Mouse (Mus musculus) embryo, embryonic 10.5 days (tissue): ENCODE results near the gene Rsbn1l.
"Not testable (repeated sequence)": the region's sequence is repeated elsewhere in the genome, so short reads cannot be mapped to it uniquely, and the experiment has no call there.

Experiments
- DNase-seq: peaks from one replicate; pipeline ENCODE4 v3.0.0-alpha.2; 2015; ENCODE audit warnings: low spot score

The Rsbn1l gene

DNA sequence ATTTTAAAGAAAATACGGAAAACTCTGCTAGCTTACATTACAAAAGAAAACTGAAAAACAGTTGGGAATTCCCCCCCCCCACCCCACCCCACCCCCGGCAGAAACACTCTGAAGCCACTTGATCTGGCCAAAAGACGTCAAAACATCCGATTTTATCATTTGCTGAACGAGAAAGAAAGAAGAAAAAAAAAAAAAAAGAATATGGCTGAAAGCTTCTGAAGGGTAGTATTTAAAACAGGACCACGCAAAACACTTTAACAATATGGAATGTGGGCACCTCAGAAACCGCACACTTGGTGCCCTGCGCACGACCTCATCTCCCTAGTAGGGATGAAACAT, 5.7 kb downstream of the Rsbn1l start:
- no peak for DNase-seq

DNA sequence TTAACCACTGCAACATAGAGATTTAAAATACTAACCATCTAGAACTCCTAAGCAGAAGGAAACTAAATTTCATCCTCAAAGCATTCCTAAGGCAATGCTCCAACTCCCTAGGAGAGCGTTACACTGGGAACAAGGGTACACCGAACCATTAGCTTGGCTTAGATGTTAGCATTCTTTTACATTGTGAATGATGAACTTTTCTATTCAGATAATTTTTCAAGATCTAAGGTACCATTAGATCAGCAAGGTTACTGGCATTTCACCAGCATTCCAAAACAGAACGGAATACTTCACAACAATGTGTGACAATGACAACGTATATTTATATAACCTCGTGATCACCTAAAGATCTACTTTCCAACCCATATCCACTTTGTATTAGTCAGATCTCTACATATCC, 6.1 kb downstream of the Rsbn1l start:
- peak; percentile 33 for DNase-seq

DNA sequence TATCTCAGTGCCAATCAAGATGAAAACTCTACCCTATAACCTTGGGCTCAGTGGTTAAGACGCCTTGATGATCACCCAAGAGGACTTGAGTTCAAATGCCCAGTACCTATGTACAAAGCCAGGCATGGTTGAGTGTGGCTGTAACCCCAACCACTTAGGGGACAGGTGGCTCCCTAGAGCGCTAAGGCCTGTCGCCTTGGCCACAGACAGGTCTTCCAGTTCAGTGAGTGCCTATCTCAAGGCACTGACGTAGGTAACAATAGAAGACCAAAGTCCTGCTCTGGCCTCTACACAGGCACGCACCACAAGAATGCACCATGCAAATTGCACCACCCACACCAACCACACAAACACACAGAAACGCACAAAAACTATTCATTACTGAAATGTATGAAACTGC, 9.3 kb downstream of the Rsbn1l start:
- no peak for DNase-seq

DNA sequence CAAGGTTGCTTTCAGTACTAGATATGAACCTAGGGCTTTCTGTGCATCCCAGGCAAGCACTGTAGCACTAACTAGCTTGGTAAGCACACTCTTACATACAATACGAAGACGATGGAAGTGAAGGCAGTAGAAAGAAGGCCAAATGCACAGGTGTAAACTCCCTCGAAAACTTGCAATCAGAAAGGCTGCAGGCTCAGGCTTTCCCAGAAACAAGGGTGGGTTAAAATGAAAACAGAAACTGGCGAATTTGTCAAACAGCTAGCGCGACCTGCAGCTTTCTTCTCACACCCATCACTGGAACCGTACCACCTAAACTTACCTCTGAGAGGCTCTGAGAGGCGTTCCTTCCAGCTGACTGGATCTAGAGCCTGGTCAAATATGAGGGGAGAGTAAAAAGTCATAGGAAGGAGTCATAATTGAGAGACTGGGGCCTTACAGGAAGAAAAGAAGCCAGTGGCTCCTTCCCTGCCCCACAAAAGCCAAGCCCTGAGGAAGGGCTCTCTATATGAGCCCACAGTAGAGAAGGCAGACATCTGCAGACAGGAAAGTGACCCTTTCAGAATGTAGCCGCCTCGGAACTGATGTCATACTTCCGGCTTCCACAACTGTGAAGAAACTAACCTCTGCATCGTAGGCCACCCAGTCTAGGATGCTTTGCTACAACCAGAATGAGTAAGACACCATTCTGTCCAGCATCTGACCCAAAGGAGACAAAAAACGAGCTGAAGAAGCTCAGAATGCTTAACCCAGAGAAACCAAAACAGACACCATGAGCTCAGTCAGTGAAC, 11.0 kb downstream of the Rsbn1l start:
- DNase-seq, result no peak

DNA sequence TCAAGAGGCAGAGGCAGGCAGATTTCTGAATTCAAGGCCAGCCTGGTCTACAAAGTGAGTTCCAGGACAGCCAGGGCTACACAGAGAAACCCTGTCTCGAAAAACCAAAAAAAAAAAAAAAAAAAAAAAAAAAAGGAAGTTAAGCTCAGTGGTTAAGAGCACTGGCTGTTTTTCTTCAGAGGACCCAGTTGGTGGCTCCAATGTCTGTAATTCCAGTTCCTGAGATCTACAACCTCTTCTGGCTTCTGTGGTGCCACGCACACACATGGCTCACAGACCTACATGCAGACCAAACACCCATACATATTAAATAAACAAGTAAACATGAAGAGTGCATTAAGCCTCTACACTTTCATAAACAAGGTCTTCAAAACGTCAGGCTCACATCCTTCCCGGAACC, 12.4 kb downstream of the Rsbn1l start:
- DNase-seq, result not testable (repeated sequence)

DNA sequence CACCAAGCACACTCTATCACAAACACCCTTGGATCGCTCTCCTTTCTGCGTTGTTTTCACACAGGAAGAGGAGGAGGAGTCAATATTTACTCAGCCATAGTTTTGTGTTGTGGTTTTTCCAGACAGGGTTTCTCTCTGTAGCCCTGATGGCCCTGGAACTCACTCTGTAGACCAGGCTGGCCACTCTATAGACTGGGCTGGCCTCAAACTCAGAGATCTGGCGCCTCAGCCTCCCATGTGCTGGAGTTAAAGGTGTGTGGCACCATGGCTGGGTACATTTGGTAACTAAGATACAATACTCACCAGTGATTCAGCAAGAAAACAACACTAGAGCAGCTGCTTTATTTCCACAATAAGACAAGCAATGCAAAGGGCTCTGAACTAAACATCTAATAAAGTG, 13.7 kb downstream of the Rsbn1l start:
- DNase-seq, result no peak

DNA sequence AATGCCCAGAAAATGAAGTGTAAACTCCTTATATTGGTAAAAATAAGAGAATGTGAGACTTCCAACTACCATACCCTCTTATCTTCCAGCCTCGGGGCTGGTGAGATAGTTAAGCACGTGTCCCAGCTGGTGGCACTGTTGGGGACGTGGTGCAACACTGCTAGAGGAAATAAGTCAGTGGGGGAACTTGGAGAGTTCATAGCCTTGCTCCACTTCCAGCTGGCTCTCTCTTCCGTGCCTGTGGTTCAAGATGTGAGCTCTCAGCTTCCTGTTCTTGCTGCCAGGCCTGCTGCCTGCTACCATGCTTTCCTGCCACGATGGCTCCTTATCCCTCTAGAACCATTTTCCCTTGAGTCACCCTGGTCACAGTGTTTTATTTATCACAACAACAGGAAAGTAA, 15.0 kb downstream of the Rsbn1l start:
- DNase-seq, result no peak

DNA sequence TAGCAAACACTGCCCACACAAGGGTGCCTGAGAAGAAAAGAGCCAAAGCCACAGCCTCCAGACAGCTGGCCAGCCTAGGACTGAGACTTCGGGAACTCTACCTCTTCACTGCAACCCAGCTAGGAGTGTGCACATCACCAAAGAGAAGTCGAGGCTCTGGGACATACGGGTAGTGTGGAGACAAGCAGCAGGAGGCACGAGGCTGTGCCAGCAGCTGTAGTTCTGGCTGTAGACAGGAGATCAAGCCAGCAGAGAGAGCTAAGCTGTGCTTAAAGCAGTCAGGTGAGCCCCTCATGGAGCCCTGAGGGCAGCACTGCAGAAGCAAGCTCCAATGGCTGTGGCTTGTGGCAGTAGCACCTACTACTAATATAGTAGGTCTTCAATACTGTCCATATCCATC, 15.5 kb downstream of the Rsbn1l start:
- DNase-seq, result no peak

DNA sequence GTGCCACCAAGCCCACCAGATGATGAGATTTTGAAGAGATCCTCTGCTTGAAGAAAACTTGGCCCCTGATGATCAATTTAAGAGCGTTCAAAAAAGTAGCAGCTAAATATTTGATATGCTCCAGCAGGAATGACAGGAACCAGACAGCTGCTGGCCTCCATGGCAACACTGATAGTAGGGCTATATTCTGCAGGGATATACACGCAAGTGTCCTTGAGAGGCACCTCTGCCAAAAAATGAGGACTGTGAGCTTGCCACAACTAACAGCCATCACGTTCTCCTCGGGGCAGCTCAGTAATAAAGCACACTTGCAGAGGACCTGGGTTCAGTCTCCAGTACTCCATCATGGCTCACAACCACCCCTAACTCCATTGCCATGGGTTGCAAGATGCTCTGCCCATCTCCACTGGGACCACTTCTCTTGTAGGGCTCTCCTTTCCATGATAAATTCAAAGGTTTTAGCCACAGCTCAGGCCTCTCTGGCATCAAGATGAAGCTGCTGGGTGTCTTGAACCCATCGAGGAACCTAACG, 16.1 kb downstream of the Rsbn1l start:
- DNase-seq, result no peak

DNA sequence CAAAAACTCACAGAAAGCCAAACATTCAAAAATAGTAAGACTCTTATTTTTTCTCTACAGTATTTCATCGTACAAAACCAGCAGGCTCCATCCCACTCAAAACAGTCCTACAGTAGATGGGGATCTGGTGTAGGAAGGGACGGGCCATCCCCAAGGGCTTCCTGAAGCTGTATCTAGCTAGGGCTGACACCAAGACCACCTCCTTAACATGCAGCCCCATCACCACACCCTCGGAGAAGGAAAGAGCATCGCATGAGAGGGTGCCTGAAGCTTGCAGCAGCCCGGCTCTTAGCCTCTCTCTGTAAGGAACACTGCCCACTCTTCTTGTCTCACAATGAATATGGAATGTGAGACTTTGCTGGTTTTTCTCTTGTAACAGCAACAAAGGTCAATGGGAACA, 17.7 kb downstream of the Rsbn1l start:
- DNase-seq, result no peak

DNA sequence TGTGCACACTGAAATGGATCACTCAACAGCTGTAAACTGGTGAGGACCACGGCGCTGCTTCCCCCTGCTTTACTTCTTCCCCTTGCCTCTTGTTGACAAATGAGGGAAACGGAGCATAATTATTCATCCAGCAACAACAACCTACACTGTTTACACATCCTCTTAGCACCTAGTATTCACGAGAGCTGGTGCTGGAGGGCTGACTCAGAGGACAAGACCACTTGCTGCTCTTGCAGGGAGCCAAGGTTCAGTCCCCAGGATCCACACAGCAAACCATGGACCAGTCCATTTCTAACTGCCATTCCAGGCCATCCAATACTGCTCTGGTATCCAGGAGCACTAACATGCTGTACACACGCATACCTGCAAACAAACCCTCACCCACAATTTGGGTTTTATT, 20.3 kb downstream of the Rsbn1l start:
- DNase-seq, result no peak

DNA sequence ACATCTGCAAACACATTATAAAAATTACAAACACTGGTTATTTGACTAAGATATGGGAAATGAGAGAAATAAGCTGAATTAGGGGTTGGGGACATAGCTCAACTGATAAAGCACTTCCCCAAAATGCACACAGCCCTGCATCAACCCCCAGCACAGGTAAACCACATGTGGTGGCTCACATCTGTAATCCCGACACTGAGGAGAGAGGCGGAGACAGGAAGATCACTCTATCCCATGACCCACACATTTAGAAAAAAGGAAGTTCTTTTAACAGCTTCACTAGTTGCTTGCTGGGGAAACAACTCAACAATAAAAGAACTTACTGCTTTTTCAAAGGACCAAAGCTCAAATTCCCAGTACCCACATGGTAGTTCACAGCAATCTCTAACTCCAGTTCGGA, 23.6 kb downstream of the Rsbn1l start:
- no peak for DNase-seq

DNA sequence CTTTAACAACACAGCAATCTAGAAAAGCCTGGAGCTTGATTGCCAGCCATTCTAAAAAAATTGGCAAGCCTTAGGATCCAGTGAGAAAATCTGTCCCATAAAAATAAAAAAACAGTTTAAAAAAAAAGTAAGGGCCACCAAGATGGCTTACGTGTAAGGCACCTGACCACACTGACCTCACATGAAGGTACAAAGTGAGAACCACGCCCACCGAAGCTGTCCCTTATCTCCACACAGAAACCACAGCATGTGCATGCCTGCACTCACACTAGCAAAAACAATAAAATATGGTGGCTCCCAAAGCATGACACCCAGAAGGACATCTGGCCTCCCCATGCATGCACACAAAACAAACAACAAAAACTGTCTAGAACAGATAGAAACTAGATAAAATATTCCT, 24.9 kb downstream of the Rsbn1l start:
- DNase-seq, result no peak

DNA sequence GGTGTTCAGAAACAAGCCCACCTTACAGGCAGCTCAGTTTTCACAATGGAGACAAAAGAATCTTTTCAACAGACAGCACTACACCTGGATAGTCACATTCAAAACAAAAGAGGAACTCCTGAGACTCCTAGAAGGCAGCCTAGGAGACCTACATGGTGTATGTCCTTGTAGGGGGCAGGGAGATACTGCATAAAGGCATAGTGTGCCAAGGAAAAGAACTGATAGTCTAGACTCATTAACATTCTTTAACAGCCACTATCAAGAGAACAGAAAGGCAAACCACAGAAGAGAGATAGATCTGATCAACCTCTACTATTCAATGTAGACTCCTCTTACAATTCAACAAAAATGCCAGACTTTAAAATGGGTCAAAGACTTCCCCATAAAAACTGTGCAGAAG, 25.8 kb downstream of the Rsbn1l start:
- DNase-seq, result no peak

DNA sequence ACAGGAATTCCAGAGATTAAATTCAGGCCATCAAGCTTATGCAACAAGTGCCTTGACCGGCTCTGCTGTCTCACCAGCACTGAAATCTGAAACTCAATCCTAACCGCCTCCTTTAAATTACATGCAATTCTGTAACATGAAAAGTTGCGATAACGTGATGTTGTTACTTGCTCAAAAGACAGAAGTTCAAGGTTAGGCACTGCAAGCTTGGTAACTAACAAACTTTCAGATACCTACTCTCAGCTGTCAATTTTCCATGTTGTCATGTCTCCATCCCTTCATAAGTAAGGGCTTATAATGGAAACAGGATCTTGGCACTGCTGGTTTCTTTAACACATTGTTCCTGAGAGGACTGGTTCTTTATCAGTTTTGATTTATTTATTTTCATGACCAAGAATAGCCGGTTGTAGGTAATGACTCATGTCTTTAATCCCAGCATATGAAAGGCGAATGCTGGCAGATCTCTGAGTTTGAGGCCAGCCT, 26.5 kb downstream of the Rsbn1l start:
- no peak for DNase-seq

DNA sequence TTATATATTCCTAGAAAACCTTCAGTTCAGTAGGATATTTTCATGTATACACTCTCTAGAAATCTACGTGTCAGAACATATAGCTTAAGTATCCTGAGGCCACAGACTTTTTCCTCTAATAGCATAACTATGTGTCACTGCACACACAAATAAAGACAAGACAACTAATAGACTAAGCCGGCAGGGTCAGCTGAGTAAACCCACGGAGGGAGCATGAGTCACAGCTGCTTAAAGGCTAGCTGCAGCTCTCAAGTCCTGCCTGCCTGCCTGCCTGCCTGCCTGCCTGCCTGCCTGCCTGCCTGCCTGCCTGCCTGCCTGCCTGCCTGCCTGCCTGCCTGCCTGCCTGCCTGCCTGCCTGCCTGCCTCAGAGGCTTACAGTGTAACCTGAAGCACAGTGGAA, 30.7 kb downstream of the Rsbn1l start:
- DNase-seq, result no peak

DNA sequence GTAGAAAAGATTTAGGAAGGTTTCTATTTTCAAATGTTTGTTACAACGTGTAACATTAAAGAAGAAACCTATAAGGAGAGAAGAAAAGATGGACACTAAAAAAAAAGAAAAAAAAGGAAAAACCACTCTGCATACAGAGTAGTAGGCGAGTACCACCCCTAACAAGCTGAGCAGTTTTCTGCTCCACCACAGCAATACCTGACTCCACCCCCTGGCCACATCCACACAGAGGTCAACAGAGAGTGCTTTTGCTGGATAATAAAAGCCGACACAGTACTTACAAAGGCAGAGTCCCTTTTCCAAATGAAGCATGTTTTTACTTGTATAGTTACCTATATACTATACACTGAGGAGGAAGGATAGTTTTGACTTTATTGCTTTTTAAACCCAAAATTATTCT, 31.6 kb downstream of the Rsbn1l start:
- DNase-seq, result no peak

DNA sequence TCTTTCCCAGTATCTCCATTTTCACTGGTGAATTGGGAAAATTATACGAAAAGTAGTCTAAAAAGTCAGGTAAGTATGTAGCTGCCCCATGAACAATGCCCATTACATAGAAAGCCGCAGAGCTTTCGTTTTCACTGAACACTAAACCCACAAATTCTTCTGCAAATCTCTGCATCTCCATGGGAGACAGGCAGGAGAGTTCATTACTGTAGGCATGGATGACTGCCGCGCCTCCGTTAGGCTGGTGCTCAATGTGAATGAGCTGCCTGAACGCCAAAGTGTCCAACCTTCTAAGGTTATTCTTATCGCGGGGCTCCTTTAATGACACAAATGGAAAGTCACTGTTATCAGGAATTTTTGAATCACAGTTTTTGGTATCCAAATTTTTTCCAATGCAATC, 36.6 kb downstream of the Rsbn1l start:
- DNase-seq, result no peak

DNA sequence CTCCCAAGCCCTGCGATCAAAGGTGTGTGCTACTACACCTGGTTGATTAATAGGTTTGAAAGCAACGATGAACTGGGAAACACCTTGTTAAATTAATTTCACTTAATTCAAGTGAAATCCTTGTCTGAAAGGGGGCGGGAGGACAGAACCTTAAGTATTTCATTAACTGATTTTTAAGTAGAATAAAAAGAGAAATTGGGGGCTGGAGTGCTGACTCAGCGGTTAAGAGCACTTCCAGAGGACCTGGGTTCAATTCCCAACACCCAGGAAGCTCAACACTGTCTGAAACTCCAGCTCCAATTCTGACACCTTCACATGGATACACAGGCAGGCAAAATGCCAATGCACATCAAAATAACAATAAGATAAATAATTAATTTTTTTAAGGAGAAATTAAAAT, 37.2 kb downstream of the Rsbn1l start:
- no peak for DNase-seq

DNA sequence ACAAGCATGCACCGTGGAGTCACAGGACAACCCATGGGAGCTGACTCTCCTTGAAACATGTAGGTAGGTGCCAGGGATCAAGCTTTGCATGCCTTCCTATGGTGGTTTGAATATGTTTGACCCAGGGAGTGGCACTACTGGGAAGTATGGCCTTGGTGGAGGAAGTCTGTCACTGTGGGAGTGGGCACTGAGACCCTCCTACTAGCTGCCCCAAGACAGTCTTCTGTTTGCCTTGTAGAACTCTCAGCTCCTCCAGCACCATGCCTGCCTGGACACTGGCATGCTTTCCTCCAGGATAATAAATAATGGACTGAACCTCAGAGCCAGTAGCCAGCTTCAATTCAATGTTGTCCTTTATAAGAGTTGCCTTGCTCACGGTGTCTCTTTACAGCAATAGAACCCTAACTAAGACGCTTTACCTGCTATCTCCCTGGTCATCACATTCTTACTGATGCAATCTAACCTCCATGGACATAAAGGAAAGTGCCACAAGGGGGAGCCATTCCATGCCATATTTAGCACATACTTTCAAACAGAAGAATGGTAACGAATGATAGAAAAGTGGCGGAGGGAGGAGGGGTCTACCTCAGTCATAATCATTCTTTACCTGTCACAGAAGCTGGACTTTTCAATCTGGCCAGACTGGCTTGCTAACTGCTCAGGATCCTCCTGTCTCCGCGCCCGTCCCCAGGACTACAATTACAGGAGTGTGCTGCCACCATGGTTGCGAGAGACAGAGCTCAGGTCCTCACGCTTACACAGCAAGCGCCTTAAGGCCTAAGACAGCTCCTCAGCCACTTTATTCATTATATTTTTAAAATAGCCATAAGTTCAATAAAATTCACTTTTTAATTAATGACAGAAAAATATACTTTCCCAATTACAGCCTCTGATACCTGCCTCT, 42.6 kb downstream of the Rsbn1l start:
- peak; percentile 78 for DNase-seq

DNA sequence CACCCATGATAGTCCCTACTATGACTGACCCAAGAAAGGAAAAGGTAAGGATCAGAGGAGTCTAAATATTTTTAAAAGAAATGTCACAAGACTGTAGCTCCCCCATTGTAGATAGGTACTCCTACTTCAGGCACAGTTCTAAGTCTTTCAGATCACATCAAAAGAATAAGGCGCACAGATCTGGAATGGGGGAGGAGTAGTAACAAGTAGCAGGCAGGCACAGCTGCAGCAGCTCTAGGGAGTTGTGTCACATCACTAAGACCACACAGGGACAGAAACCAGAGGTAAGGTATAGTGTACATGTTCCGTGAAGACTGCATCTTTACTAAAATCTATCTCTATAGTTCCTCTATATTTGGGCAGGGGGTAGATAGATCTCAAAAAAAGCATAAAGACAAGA, 44.5 kb downstream of the Rsbn1l start:
- no peak for DNase-seq

DNA sequence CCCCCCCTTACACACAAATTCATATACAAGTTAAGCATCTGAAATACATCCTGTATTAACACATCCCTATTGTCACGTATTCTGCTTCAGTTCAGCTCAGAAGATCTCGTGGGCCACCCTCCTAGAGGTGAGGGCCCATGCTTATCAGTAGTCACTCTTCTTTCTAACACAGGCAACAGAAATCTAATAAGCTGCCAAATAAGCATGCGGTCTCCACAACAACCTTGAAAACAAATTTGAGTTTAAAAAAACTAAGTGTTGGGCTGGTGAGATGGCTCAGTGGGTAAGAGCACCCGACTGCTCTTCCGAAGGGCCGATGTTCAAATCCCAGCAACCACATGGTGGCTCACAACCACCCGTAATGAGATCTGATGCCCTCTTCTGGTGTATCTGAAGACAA, 50.0 kb downstream of the Rsbn1l start:
- no peak for DNase-seq

DNA sequence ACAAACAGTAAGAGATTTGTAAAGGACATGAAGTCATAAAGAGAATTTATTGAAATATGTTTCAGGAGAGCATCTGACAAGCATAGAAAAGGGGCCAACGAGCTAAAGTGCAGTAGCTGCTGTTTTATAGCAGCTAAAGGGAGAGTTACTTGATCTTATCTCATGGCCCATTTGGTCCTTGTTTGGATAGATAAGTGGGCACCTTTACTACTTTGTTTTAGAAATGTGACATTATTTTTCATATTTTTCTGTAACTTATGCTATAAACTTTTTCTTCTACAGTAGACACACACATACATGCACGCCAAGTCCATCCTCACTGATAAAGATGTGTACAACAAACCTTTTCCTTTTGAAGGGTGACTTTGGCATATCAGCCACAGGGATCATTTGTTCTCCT, 50.8 kb downstream of the Rsbn1l start:
- DNase-seq, result no peak
